Mouse (Mus musculus): ENCODE data around the gene Lrch1. TPM values are rescaled to one million over a fixed set of nuclear protein-coding genes. Genes with fewer than 3 reads are reported as not detected.

The Lrch1 gene
- polyA plus RNA-seq, 3 experiments from 2014 or later = 26.2 to 28.4 (median 27.1) TPM

DNA sequence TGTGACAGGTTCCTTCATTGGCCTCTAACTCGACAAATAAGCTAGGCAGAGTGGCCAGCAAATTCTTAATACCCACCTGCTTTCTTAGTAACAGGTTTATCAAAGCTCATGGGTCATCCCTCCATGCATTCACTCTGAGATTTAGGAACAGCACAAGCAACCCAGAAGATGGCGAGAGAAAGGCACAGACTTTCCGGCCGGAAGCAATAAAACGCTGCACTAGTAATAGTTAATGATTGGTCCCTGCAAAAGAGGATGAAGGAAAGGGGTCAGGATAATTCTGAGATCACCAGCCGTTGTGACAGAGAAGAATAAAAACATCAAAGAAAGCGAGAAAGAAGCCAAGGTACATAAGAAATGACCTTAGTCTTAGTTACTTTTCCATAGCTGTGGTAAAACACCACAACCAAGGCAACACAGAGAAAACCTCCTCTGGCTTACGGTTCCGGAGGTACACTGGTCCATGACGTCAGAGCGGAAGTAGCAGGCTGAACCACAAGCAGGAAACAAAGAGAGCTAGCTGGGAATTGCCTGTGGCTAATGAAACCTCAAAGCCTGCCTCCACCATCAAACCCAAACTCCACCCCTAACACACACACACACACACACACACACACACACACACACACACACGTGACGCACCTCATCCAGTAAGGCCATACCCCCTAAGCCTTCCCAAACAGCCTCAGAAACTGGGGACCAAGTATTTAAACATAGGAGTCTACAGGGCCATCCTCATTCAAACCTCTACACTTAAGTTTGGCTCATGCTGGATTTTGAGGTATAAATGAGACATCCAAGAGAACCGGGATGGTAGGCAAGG is 100.2 kb downstream of the Lrch1 start:
- peak; percentile 98 for ATAC-seq

DNA sequence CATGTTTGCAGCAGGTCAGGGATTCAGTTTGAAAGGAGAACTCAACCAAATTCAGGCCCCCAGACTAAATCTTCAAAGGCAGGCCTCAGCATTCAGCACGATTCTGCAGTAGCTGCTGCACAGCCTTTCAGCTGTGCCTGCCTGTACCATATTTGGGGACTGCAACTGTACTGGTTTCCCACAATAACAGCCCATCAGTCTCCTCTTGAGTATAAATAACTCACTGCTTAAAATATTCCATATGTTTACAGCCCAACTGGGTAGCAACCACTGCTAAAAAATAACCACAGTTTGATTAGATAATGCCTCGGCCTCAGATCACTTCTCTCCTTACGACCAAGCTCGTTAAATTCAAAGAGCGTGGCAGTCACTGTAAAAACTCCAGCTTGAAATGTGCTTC is 101.0 kb downstream of the Lrch1 start:
- no peak for ATAC-seq

DNA sequence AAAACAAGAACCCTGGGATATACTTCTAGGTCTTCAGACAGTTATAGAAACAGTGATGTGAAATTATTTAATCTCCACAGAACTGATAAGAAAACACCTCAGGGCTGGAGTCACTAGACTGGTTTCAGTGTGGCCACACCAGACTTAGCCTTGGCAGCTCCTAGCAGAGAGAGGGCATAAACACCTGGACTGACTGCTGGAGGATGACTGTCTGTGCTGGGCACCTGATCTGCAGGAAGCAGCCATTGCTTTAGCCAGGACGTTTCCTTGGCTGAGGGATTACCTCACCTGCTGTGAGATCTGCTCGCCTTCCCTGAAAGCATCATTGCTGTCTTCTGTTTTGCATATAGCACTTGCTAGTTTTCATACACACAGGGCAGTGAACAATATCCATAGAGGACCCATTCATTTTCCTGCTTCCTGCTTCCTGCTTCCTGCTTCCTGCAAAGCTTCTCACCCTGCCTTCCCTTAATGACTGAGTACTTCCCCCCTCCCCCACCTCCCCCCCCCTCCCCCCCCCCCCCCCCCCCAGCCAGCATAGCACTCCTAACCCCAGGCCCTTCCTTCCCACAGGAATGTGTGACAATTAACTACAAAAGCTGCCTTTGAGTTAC is 101.9 kb downstream of the Lrch1 start:
- no peak for ATAC-seq

DNA sequence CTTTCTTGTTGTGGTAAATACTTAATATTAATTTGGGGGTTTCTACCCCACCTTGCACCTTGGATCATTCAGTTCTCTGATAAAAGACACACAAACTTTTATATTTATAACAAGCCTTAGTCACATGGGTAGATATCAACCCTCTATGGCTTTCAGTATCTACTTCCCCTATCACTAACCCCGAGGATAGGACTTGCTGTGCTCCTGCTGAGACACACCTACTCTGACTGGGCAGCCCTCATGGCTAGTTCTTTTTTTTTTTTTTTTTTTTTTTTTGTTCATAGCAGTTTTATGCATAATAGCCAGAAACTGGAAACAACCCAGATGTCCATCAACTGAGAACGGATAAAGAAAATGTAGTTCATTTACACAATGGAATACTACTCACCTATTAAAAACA is 106.0 kb downstream of the Lrch1 start:
- no peak for ATAC-seq

DNA sequence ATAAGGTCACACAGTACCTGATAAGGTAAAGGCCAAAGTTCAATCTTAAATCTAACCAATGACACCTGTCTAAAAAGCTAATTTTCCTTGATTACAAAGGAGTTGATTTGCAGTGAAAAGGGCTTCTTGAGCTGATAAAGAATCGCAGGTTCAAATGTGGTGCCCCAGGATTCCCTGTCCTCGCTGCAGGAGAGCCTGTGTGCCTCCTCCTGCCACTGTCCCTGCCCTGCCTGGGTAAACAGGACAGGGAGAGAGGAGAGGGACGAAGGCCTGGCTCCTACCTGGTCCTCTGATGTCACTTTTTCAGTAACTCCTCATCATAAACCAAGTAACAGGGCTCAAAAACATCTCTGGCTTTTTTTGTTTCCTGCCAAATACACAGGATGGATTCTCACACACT is 106.4 kb downstream of the Lrch1 start:
- no peak for ATAC-seq

DNA sequence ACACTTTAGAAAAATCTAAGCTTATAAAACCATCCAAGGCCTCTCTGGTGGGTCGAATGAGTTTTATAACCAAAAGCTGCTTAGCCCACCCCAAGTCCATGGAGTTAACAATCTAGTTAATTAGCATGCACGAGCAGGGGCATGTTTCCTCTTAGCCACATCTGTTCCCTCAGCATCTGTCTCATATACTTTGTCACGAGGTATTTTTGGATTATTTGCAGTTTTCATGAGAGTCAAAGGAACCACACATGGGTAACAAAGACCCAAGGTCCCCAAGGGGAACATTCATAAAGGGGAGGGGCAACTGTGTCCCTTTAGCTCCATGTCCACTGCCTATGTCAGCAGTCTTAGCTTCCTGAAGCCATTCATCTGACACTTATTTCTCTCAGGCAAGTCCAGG is 106.9 kb downstream of the Lrch1 start:
- ATAC-seq = no peak

DNA sequence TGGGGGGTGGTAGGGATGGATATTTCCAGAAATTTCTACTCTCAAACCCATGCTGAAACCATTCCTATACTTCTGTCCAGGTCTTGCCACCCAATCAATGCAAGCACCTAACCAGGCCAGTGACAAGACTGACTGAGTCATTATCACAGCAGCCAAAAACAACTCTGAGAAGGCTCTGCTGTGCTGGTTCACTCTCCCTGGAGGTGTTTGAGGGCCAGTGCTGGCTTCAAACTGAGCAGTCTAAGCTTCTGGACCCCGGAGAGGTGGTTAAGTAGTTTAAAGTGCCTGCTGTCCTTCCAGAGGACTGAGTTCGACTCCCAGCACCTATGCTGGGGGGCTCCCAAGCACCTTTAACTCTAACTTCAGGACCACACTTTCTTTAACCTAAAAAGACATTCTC is 107.3 kb downstream of the Lrch1 start:
- no peak for ATAC-seq

DNA sequence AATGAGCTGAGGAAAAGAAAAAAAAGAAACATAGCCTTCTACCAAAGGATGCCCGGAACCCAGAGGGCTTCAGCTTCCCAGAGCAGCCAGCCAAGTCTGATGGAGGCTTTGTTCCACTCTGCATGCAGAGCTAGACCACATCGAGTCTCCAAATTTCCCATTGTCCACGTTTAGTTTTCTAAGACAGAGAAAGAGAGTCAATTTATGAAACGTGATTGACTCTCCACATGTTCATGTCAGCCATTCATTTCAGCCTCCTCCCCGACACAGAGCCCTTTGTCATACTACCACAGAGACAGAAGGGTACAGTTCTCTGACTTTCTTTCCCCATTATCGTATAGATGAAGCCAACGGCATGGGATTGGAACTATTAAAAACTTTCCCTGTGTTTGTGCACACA is 108.9 kb downstream of the Lrch1 start:
- no peak for ATAC-seq

DNA sequence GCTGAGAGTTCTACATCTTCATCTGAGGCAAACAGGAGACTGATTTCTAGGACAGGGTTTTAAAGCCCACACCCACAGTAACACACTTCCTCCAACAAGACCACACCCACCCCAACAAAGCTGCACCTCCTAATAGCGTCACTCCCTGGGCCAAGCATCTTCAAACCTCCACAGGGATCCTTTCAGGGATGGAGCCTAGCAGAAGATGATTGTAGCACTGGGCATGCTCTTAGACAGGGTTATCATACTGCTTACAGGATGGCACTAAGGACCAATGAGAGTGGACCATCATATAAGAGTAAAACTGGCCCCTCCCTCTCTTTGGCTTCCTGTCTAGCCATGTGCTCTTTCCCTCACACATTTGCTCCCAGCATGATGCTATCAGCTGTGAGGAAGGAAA is 112.7 kb downstream of the Lrch1 start:
- peak; percentile 82 for ATAC-seq

DNA sequence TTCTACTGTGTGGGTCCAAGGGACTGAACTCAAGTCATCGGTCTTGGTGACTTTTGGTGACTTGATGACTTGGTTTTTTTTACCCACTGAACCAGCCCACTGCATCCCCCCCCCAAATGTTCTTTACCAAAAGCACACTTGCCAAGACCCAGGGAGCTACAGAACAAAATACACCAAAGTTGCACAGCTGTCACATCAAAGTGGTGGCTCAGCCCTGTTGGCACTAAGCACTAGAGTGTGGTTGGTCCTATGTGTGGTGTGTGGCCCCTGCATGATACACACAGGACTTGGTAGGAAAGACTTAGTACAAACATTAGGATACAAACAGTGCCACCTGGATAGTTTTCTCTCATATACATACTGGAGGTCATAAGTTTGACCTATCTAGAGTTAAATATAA is 113.5 kb downstream of the Lrch1 start:
- ATAC-seq = no peak

DNA sequence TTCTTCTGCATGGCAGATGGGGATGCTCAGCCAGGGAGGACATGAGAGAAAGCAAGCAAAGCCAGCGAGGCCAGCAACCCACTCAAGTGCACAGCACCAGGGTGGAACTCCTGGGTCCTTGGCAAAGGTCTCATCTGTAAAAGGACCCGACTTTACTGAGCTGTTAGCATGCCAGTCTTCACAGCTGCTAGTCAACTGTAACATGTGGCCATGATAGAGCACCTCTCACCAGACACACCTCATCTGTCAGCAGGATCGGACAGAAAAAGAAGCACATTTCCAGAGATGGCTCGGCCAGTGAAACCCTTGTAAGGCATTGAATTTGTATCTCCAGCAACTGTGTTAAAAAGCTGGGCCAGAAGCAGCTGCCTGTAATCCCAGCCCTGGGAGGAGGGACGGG is 116.0 kb downstream of the Lrch1 start:
- no peak for ATAC-seq

DNA sequence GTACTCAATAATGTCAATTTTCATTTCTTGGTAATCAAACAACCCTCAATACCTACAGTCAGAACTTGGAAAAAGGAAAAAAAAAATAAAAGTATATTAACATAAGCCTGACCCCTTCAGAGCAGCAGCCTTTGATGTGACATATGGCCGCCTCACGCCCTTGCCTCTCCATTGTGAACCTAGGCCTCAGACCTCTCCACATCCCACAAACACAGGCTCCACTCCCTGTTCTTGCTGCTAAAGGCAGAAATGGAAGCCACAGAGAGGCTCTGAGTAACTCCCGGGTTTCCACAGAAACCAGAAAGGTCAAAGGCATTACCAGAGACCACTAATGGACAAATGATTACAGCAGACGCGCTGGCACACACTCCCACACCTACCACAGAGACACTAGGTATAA is 116.6 kb downstream of the Lrch1 start:
- ATAC-seq = no peak

DNA sequence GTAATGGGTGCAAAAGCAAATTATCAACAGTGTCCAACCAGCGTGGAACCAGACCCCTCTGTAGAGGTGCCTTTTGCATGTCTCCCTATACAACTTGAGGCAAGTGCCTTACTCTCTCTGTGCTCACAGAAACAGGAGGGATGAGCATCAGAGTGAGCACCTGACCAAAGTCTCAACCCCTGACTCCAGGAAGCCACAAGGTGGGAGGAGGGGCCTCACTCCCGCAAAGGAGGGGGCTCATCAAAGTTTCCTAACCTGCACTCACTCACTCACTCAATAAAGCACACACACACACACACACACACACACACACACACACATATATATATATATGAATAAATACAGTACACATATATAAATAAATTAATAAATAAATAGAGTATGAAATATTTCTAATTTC is 117.1 kb downstream of the Lrch1 start:
- peak; percentile 36 for ATAC-seq

DNA sequence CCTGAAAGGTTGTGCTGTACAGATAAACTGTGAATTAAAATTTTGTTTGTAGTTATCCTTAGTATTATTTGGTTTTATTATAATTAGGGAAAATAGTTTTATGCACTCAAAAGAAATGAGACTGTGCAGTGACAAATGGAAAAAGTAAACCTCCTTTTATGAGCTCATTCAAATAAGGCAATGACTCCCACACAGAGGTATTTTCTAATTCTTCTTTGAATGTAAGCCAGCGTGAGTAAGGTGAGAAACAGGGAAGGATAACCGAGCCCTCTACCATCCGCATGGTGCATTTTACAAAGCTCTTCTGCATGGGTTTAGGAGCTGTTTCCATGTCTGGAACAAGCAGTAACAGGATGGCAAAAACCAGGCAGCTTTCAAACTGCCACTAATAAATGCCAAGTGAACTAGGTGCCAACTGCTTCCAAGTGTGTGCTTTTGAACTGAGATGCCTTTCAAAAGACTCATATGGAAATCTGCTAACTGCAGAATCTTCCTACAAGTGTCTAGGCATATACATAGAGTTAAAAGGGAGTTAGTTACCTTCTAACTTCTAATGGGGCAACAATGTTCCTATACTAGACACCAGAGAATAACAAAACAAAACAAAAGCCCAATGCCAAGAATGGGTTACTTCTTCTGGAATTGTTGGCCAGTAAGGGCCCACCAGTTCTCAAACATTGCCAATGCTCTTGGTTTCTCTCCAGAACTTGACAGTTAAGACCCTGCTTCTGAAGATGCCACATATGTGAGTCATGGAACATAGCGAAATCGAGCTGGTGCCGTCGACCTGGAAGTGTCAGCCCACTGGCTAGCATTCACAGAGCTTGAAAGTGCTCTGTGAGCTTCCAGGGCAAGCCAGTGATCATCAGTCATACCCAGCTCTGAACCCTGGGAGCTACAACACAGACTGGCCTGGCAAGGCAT is 124.7 kb downstream of the Lrch1 start:
- ATAC-seq = peak; percentile 62

DNA sequence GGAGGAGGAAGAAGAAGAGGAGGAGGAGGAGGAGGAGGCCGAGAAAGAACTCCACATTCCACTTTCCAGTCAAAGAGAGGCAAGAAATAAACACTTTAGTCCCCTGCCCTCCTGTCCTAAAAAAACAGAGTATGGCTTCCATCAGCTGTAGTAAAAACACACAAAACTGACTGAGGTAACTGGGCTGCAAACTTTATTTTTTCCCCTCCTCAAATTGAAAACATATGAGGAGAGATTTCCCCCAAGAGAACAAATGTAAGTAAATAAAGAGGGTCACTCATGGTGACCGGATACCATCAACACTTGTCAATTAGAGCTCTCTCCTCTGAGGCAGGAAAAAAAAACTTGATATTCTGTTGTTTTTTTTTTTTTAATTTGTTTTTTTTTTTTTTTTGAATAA is 125.6 kb downstream of the Lrch1 start:
- no peak for ATAC-seq

DNA sequence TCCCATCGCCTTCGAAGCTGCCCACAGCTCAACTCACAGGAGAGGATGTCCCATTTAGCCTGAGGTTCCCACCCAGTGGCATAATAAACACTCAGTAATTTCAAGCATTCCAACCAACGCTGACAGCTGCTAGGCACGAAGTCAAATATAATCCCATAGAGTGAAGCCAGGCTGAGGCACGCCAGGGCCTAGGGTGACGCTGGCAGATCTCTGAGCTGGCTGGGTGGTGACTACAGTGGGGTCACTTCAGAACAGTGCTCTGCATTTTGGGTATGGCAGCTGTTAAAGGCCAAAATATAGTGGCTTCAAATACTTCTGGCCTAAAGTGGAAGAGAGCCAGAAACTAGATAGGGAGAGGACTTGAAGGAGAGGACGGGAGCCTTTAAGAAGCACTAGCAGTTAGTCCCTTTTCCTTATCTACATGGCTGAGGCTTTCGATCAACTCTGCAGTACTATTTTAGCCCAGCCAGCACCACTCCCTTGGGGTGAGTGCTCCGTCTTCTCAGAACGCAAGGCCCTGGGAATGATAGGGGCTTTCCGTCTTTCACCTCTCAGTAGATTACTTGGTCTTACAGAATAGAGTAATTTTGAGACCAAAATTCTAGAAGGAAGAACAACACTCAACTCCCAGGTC is 127.4 kb downstream of the Lrch1 start:
- ATAC-seq = no peak

DNA sequence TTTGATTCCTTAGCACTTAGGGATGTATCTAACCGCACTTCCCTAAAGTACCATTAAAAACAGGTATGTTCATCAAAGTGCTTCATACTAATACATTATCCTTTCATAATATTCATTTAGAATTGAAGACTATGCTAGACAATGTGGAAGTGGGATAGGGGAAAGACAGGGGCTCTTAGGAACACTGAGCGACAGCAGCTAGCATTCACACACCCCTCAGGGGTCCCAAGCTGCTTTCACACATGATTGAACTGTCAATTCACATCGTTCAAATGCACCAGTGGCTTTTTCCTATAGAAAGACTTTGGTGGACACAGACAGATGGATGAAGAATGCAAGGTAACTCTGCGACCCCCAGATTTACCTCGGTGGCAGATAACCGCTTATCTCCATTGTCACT is 131.0 kb downstream of the Lrch1 start:
- ATAC-seq = no peak

DNA sequence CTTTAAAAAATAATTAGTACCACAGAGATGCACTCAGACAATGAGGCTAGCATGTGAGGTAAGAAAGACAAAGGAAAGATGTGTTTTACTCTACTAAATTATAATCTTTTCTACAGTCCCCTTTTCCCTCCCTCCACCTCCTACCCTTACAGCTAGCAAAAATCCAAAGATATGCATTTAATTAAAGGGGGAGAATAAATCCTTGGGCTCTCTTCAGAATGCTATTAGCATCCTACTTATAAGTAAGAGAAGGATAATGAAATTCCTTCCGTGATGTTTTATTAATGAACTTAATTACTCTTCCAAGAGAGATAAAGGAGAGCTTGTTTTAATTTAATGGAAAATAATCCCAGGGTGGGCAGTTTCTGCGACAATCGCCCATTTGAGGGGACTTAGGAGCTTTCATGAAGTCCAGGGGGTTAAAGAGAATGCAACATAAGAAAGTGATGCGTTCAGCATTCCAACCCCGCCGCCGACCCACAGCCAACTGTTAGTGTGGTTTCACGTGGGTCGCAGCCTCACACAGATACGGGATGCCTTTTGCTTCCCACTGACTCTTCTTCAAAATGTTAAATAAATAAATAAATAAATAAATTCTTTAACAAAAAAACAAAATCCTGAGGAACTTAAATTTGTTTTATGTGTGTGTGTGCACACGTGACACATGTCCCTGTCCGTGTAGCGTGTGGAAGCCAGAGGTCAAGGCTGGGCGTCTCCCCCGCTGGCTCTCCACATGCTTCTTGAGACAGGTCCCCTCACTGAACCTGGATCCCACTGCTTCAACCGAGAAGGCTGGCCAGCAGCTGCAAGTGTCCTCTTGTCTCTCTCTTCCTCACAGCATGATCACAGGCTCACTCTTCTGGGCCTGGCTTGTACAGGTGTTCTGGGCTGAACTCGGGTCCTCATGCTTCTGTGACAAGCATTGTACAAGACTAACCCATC is 132.6 kb downstream of the Lrch1 start:
- ATAC-seq = no peak

DNA sequence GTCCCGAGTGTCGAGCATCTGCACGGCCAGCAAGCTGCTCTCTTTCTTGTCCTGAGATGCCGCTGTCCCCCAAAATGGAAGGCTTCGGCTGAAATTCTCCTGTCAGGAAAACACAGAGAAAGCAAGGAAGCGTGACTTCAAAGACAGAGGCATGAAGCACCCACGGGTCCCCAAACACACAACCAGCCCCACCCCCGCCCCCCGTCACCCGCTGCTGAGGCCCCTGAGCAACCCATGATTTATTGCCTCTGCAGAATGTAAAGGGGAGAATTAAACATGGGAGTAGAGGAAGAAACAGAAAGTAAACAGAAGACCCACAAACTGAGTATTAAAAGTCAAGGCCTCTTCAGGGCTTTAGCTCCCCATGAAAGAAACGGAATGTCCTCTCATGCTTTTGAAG is 136.1 kb downstream of the Lrch1 start:
- no peak for ATAC-seq

DNA sequence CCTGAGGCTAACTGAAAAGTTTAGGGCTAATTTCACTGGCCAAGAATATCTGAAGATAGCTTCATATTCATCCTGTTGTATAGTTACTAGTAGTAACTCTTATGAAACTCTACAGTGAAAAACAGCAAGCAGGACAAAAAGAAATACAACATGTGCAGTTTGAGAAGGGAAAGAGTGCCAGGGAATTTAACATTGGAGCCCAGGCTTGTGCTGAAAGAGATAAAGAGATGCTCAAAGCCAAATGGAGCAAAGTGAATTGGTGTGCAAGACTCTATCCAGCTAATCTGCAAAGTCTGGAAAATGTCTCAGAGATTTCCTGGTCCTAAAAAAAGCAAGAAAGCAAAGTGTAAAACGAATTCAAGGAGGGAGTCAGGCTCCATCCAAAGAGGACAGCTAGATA is 145.7 kb downstream of the Lrch1 start:
- ATAC-seq = no peak

DNA sequence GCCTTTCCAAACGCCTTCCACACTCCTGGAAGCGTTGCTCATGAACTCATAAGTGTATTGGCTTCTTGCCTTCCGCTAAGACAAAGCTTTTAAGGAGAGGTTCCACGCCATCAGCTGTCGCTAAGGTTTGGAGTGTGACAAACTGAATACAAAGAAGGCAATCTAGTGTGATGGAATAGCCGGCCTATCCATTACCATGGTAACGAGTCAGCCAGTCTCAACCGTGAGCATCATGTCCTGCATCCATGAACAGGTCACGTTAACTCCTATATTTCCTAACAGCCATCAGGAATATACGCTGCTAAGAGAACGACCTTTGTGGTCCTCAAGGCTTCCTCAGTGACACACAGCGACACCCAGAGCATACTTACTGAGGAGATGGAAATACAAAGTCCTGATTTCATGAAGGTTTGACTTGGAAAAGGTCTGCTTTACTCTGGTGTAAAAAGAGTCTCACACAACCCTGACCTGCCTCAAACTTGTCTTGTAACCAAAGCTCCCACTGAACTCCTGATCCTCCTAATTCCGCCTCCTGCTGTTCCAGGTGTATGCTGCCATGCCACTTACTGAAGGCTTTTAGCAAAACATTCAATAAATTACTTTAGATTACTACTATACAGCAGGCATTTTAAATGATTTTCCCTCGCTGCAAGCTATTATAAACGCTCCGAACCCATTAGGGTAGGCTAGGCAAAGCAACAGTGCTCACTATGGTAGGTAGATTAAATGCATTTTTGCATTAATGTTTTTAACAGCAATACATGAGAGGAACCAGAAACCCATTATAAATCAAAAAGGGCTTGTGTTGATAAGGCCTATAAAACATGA is 149.4 kb downstream of the Lrch1 start:
- ATAC-seq = no peak
